Comparison of ENCODE assay signal across 9 mouse cellular contexts in genomic region chr5:99891516-99892441, GRCm38 (mm10). TPM values are rescaled to one million over a fixed set of nuclear protein-coding genes. Genes with fewer than 3 reads are reported as not detected.
DNase-seq lines count a peak whose midpoint lies in the region; ATAC-seq lines count a peak whose summit lies in the region.
"Had no signal": no experiment of that assay in that cellular context is flagged by ENCODE, and none has a peak within 500 bp of the region (broad histone marks: within the 10 kb centered on the region; RNA-seq: fewer than 3 reads in every experiment).

No protein-coding gene starts in this region.

- H3K4me2 ChIP-seq in intestine, embryonic 16.5 days (ENCODE audit: low read depth, low read length), result no peak overlapping the region
- H3K4me2 ChIP-seq: embryonic facial prominence, embryonic 15.5 days had no signal

- no peaks in the 10 kb centered on the region for H3K27me3 ChIP-seq in intestine, embryonic 16.5 days (replicated peaks; ENCODE audit: control insufficient read depth, insufficient read depth, low read length)
- H3K27me3 ChIP-seq: embryonic facial prominence, embryonic 15.5 days had no signal

- no peak for ATAC-seq in intestine, embryonic 16.5 days

- no peaks in the 10 kb centered on the region for H3K4me1 ChIP-seq in intestine, embryonic 16.5 days (ENCODE audit: control insufficient read depth, insufficient read depth, low read length)
- H3K4me1 ChIP-seq: embryonic facial prominence, embryonic 15.5 days had no signal

- no peak overlapping the region for H3K4me3 ChIP-seq in intestine, embryonic 16.5 days (ENCODE audit: low read length)
- H3K4me3 ChIP-seq: embryonic facial prominence, embryonic 15.5 days had no signal

- 56% methylated on average over 12 of the region's 12 CpGs for WGBS in intestine, embryonic 16.5 days

- no peaks in the 10 kb centered on the region for H3K36me3 ChIP-seq in intestine, embryonic 16.5 days (ENCODE audit: control insufficient read depth, insufficient read depth, low read length)
- H3K36me3 ChIP-seq: embryonic facial prominence, embryonic 15.5 days had no signal

- DNase-seq in ovary, adult 18-20 months (ENCODE audit: low spot score), result peak; percentile 8
- no peak for DNase-seq in ovary, postnatal 10 days (ENCODE audit: low spot score)
- DNase-seq in cerebellum, postnatal 14 days, result peak; percentile 83 to 88
- peak; percentile 71 to 89 for DNase-seq in frontal cortex, postnatal 36 days (ENCODE audit: low spot score in 2 of 2)
- DNase-seq in layer of hippocampus, adult 9-10 months (ENCODE audit: low spot score), result peak; percentile 30
- peak; percentile 41 for DNase-seq in lung, postnatal 36 days
- DNase-seq in right cerebral cortex, postnatal 25 days, result peak; percentile 80

- no peak overlapping the region for H3K9ac ChIP-seq in intestine, embryonic 16.5 days (ENCODE audit: low read depth, low read length)
- H3K9ac ChIP-seq: embryonic facial prominence, embryonic 15.5 days had no signal

- no peaks in the 10 kb centered on the region for H3K9me3 ChIP-seq in intestine, embryonic 16.5 days (ENCODE audit: control insufficient read depth, low read length)
- H3K9me3 ChIP-seq: embryonic facial prominence, embryonic 15.5 days had no signal

- no peak overlapping the region for H3K27ac ChIP-seq in intestine, embryonic 16.5 days (ENCODE audit: low read length)
- H3K27ac ChIP-seq: embryonic facial prominence, embryonic 15.5 days had no signal

RNA-seq across cellular contexts. Expression of gene Vamp9, which starts 14.3 kb away (rescaled TPM):
- 0.28 TPM in 1 of 2 replicates, not detected in the other for polyA plus RNA-seq in intestine, embryonic 16.5 days (2015; fragmentation: Nextera tagmentation; extraction: Ambion mirVana)
